Mouse (Mus musculus) cerebellum, adult 9-11 months (tissue): ENCODE data around the gene Ptpn22.

Experiments
- DNase-seq: peaks from one replicate; pipeline ENCODE4 v3.0.0; 2022

The Ptpn22 gene

DNA sequence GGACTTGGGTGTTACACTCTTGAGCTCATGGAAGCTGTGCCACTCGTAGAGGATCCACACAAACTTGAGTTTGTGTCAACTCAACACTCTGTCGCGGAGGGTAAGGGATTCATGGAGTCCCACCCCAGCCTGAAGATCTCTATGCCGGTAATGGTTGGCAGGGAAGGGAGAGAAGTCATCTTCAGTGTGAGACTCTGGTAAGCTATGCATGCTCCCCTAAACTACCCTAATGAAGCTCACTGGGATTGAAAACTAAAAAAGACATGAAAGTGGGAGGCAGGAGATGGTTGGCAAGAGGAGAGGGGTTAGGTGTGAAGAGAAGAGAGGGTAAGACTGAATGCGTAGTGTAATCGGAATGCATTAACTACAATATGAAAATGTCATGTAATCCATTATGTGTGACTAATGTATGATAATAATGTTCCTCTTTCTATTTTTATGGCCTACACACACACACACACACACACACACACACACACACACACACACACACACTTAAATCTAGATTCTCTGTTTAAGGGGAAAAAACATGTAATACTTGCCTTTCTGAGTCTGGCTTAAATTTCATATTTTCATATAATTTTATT is 1.5 kb upstream of the Ptpn22 start:
- DNase-seq = no peak

DNA sequence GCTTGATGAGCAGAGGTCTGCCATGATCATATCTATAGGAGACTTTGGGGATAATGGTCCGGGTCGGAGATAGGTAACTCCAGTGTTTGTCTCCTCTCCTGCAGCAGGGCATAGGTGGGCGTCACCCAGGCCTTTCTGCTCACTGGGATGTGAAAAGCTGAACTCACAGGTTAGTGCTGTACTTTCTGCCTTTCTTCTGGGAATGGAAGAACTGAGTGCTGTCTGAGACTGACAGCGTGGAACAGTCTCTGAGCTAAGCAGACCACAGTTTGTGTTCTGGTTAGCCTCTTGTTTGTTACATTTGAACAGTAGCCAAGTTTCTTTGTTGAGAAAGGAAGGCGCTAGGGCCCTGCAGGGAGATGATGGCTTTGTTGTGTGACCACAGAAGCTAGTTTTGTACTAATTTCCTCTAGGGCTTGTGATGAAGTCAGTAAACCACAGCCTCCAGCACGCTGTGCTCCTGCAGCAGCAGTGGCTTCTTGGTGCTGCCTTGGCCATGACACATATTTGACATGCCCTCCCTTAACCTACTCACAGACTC is 326 bp downstream of the Ptpn22 start:
- DNase-seq = no peak

DNA sequence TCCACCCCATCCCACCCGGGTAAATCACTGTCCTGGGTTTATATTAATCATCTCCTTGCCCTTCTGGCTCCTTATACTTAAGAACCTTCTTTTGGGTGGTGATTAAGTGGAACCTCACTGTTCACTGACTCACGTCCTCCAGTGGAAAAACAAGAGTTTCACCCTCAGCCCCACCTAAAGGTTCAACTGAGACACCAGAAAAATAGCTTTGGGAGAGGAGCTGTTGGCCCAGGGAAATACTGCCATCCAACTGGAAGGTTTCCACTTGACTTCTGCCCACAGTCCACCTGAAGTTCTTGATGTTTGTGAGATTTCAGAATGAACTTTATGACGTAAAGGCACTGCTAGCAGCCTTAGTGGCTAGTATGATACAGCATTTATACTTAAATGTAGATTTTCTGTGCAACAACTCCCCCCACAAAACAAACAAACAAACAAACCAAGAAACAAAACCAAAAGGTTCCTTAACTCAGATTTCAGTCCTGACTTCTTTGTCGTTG is 3.2 kb downstream of the Ptpn22 start:
- no peak for DNase-seq

GRCm38 (mm10) chr3:103864200-103864599 is 4.6 kb downstream of the Ptpn22 start:
- no peak for DNase-seq

- no peak for DNase-seq
Observed at GRCm38 (mm10) chr3:103867424-103867971, 7.9 kb downstream of the Ptpn22 start.

DNA sequence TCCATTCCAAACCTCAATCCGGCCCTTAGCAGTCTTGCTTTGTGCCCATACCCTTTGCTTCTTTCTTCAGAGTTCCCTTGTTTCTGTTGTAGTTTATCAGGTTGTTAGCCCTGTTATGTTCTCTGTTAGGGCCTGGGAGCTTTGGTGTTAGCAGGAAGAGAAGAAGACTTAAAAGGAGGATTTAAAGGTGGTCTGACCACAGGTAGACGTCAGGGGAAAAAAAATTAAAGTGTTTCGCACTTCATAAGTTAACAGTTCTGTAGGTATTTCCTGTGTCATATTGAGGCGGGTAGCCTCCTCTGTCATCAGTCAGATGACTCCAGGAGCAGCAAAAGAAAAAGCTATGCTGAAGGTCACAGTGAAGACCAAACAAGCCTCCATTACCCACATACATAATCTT is 8.4 kb downstream of the Ptpn22 start:
- no peak for DNase-seq

GRCm38 (mm10) chr3:103872663-103873098 is 13.1 kb downstream of the Ptpn22 start:
- DNase-seq = no peak

DNA sequence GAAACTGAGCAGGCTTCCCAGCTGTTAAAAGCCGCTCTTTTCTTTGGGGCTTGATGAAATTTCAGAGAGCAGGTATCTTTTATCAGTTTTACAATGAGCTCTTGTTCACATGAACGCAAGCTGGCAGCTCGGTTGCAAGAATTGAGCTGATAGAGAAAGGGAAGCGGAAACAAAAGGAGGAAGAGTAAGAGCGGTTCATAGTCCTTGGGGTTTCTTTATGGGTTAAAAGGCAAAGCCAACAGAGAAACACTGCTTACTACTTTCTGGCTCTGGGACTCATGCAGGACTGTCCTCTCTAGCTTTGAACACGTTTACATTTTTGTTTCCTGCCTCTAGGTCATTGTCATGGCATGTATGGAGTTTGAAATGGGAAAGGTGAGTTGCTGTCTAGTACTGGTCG is 14.7 kb downstream of the Ptpn22 start:
- no peak for DNase-seq

DNA sequence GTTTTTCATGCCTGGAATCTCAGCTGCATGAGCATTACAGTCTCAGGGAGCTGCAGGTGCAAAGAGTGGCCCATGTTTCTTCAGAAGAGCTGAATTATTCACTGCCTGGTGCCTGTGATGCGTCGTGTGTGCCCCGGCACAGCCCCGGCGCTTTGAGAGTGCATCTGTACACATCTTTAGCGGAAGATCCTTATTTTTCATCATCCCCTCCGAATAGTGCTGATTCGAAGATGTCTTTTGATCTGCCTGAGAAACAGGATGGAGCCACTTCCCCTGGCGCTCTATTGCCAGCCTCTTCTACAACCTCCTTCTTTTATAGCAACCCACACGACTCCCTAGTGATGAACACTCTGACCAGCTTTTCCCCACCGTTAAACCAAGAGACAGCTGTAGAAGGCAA is 26.4 kb downstream of the Ptpn22 start:
- DNase-seq = no peak

GRCm38 (mm10) chr3:103887581-103887980 is 28.0 kb downstream of the Ptpn22 start:
- DNase-seq = peak; percentile 39

GRCm38 (mm10) chr3:103893374-103893773 is 33.8 kb downstream of the Ptpn22 start:
- no peak for DNase-seq

GRCm38 (mm10) chr3:103904705-103905104 is 45.1 kb downstream of the Ptpn22 start:
- DNase-seq = peak; percentile 79

DNA sequence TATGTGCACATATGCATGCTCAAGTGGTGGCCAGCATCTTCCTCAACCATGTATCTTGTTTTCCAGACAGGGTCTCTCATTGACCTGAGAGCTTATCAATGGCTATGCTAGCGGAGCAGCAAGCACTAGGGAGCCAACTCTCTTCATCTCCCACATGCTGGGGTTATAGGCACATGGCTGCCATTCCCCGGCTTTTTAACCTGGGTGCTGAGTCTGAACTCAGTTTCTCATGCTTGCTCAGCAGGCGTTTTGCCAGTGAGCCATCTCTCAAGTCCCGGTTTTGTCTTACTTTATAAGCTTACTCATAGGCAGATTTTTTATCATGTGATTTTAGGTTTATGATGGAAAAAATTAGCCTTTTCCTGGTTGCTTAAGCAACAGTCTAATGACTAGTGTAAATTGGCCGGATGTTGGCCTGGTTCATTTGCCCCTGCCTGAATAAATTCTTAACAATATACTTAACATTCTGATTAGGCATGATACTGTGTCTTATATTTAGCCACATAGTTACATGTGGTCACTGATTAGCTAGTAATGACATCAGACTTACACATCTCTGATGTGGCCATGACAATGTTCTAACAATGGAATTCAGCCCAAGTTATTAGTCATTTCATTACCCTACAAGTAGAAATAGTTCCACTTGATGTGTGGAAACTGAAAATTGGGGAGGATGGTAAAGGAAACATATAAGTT is 47.9 kb downstream of the Ptpn22 start:
- DNase-seq = no peak

DNA sequence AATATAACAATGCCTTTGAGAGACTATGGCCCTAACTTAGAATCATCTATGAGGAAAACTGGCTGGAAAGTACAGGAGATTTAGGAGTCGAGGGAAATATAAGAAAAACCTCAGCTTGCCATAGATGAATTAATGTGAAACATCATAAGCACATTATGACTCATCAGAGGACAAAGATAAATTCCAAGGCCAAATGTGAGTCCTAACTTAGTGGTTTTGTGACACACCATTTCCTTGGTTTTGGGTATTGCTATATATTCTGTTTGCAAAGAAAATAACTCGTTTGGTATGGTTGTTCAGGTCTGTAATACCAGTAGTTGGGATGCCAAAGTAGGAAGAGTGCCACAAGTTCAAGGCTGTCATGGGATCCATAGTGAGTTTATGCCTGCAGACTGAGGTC is 49.2 kb downstream of the Ptpn22 start:
- no peak for DNase-seq

- no peak for DNase-seq
Observed at GRCm38 (mm10) chr3:103913451-103913961, 53.9 kb downstream of the Ptpn22 start.

DNA sequence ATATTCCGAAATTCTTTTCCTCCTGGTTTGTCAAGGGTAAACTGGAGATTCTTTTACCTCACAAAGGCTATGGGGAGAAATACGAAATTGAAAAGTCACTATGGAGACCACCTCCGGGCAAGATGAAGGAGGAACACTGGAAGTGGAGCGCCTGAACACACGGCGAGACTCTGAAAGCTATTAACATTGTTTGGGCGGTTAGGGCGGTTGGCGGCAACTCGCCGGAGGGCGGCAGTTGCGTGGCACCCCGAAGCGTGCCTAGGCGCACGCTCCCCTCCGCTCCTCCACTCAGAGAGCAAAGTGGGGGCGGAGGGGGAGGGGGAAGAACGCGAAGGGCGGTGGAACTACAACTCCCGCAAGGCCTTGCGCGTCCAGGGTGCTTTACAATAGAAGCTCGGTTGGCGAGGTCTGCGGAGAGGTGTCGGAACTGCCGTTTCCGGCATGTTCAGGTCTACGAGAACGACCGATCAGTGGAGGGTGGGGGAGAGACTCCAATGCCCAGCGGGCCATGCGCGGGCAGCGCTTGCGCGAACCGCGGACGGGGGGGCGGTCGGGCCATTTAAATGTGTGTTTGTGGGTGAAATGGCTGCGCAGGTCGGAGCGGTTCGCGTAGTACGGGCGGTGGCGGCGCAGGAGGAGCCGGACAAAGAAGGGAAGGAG is 54.5 kb downstream of the Ptpn22 start, which contains the start of gene Rsbn1:
Gene Rsbn1, plus strand, starts transcription at position 111 of the 660 bp plus-strand sequence.
- DNase-seq = peak; percentile 99

GRCm38 (mm10) chr3:103914732-103915508 is 55.3 kb downstream of the Ptpn22 start:
- no peak for DNase-seq

- DNase-seq = no peak
Observed at GRCm38 (mm10) chr3:103915509-103915896, 55.9 kb downstream of the Ptpn22 start.

GRCm38 (mm10) chr3:103916205-103916838 is 56.7 kb downstream of the Ptpn22 start:
- DNase-seq = no peak

GRCm38 (mm10) chr3:103916839-103917237 is 57.2 kb downstream of the Ptpn22 start:
- no peak for DNase-seq

GRCm38 (mm10) chr3:103920094-103920493 is 60.5 kb downstream of the Ptpn22 start:
- DNase-seq = no peak

DNA sequence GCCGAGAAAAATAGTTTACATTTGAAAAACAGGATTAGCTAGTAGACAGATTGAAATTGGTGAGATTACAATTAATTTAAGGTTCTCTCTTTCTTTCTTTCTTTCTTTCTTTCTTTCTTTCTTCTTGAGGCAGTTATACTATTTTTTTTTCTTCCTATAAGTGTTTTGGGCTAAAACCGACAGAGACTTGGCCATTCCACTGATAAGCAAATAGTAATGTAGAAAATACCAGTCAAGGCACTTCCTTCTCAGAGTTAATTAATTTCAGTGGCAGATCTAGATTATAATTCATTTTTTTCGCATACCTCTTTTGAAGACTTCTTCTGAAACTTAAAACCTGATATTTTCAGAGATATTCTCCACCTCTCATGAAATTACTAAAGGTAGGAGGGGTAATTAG is 65.7 kb downstream of the Ptpn22 start:
- no peak for DNase-seq
